Mouse (Mus musculus) spleen, adult 2 months (tissue): Measurements from ENCODE around the gene S100pbp.

Source experiments
- CTCF ChIP-seq: fragments of 200-500 bp; IDR thresholded peaks from 2 replicates; pipeline ENCODE4 v1.5.1; 2011; ENCODE audit warnings: mild to moderate bottlenecking, inconsistent platforms; ENCODE audit not compliant: insufficient read depth, insufficient read length, insufficient replicate concordance; ENCODE audit errors: extremely low read depth
- POLR2A ChIP-seq: fragments of 200-500 bp; IDR thresholded peaks from 2 replicates; pipeline ENCODE4 v1.6.1; 2011; ENCODE audit warnings: low read depth, low read length, inconsistent platforms

GRCm38 (mm10) chr4:129230926-129231325 lies 41.4 kb upstream of the S100pbp start:
- TF ChIP-seq CTCF (no peak), POLR2A (no peak)
